Mouse (Mus musculus) layer of hippocampus, postnatal 10 days (tissue): Measurements from ENCODE around the gene Olfr770. TPM values are rescaled to one million over a fixed set of nuclear protein-coding genes. Genes with fewer than 3 reads are reported as not detected.
"Not testable (repeated sequence)": the region's sequence is repeated elsewhere in the genome, so short reads cannot be mapped to it uniquely, and the experiment has no call there.

Experiments used
- DNase-seq, 2 experiments: peaks; one replicate each; pipeline ENCODE4 v3.0.0; 2021; ENCODE audit warnings: low spot score in 2 of 2
- long read RNA-seq: library from polyadenylated mRNA; stranded (forward); transcript quantifications from one replicate; pipeline ENCODE4 v2.0.0, GENCODE M21; 2023
- total RNA-seq, 2 experiments: library from RNA; stranded (reverse); gene quantifications; 2 replicates each; pipeline ENCODE4 v1.2.3; 2021

The Olfr770 gene
- not detected for total RNA-seq
- long read RNA-seq: 0 reads

DNA sequence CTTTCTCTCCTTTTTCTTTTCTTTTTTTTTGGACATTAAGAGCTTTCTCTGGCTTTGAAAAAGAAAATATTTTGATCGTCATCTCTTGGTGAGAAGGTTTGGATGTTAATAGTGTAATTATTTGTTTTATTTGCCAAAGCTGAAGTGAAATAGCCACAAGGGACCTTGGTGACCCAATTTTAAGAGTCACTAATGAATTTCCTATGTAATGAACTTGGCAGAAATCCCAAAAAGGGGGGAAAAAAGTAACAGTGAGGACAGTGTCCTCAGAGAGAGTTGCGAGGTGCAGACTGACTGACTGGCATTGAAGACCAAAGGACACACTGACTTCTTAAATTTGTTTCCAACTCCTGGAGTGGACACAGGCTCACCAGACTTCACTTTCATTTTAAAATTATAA, at the start of gene Olfr770:
Gene Olfr770, minus strand, starts transcription at position 101 of the 400 bp plus-strand sequence.
- no peak for DNase-seq

- not testable (repeated sequence) for DNase-seq
Measured at GRCm38 (mm10) chr10:129187319-129187718, 48.5 kb upstream of the Olfr770 start, which contains the start of gene Olfr773. TSS of gene Olfr773 (minus strand) at chr10:129187419.

- DNase-seq: not testable (repeated sequence)
Measured at GRCm38 (mm10) chr10:129177821-129178220, 39.0 kb upstream of the Olfr770 start, which contains the start of gene Olfr772. TSS of gene Olfr772 (minus strand) at chr10:129177921.

GRCm38 (mm10) chr10:129164651-129165050, 25.9 kb upstream of the Olfr770 start, which contains the start of gene Olfr771:
TSS of gene Olfr771 (minus strand) at chr10:129164751.
- DNase-seq: no peak

DNA sequence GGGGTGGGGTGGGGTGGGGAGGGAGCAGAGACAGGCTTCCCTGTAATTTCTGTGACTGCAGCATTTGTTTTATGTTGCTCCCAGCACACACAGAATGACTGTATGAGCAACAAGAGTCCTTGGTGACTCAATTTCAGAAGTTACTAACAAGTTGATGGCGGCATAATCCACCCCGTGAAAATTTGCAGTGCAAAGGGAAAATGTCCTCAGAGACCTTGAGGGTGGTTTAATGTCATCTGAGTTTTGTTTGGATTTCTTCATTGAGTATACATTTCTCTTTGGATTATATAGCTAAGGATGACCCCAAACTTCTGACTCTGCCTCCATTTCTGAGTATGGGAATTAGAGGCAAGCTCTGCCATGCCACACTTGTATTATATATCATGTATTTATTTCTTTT, 21.0 kb downstream of the Olfr770 start, which contains the start of gene Olfr769:
Gene Olfr769, minus strand, starts transcription at position 101 of the 400 bp plus-strand sequence.
- no peak for DNase-seq

DNA sequence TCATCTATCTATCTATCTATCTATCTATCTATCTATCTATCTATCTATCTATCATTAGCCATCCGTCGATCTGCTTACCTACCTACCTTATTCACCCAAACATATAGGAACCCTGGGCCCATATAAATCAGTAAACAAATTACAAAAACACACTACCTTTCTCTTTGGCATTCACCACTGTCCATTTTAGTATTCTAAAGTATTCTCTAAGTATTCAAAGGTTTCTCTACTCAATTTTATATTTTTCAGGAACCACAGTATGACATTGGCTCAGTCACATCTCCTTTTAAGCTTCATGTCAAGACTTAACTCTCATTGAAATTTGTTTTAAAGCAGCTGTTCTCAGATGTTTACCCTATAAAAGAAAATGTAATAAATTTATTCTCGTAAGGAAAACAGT, 23.7 kb downstream of the Olfr770 start:
- DNase-seq: no peak

GRCm38 (mm10) chr10:129101231-129101630, 37.6 kb downstream of the Olfr770 start:
- no peak for DNase-seq

DNA sequence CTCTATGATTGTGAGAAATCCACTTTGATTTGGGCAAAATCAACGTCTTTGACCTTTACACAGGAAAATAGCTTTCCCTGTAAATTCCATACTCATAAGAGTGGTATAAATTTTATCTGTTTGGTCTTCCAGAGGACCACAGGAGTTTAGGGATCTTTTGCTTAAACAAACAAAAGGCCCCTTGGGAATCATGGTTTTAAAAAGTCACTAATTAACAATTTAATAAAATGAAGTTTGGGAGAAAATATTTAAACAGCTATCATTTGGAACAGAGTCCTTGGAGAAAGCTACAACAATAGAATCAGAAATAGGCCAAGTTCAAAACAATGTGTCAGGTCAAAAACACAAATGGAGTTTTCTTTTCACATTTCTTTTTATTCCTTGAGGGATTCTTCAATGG, 39.5 kb downstream of the Olfr770 start, which contains the start of gene Olfr768:
Gene Olfr768, minus strand, starts transcription at position 101 of the 400 bp plus-strand sequence.
- DNase-seq: no peak

DNA sequence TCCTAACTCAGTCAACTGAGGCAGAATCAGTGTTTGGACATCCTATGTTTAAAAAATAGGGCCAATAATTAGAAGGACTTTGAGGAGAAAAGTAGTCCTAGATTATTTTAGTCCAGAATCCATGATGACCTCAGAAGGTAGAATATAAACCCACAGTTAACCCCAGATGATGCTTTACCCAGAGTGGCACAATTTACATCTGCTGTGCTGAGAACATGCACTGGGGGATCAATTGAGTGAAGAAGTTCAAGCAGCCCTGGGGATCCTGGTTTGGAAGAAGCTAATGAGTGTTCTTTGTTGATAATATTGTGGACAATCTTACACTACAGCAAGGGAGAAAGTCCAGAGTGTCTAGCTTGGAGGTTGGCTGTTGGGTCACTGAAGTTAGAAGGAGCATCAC, 56.0 kb downstream of the Olfr770 start, which contains the start of gene Olfr767:
Gene Olfr767, minus strand, starts transcription at position 101 of the 400 bp plus-strand sequence.
- DNase-seq: not testable (repeated sequence)

Other genes with a start within 250 kb of the Olfr770 start
- 10 to 100 TPM; 23.1 to 24.0 TPM for gene Gdf11, start 247.3 kb downstream of the Olfr770 start, total RNA-seq
- 100 to 1,000 TPM in 1 of 2 experiments, 10 to 100 TPM in 1; 81.7 to 110 TPM for gene Cd63, start 238.0 kb downstream of the Olfr770 start, total RNA-seq
- 1 to 10 TPM; 5.6 to 6.7 TPM for gene Rdh5, start 216.1 kb downstream of the Olfr770 start, total RNA-seq
- 100 to 1,000 TPM; 109 to 123 TPM for gene Bloc1s1, start 215.0 kb downstream of the Olfr770 start, total RNA-seq
- gene Itga7, start 205.2 kb downstream of the Olfr770 start, total RNA-seq: 10 to 100 TPM; 22.2 to 27.4 TPM
- not detected for gene Mettl7b, start 178.0 kb downstream of the Olfr770 start, total RNA-seq
- not detected for gene Olfr9, start 149.6 kb downstream of the Olfr770 start, total RNA-seq
- not detected for gene Olfr763, start 128.2 kb downstream of the Olfr770 start, total RNA-seq
- gene Olfr764-ps1, start 99.1 kb downstream of the Olfr770 start, total RNA-seq: not detected
- not detected for gene Olfr765, start 89.0 kb downstream of the Olfr770 start, total RNA-seq
- not detected for gene Olfr766-ps1, start 70.0 kb downstream of the Olfr770 start, total RNA-seq
- gene Olfr767, start 56.1 kb downstream of the Olfr770 start, total RNA-seq: under 1 TPM in 1 of 2 experiments, not detected in 1; 0.07 TPM
- gene Olfr768, start 39.6 kb downstream of the Olfr770 start, total RNA-seq: not detected
- gene Olfr769, start 21.1 kb downstream of the Olfr770 start, total RNA-seq: not detected
- gene Olfr771, start 25.8 kb upstream of the Olfr770 start, total RNA-seq: not detected
- gene Olfr772, start 38.9 kb upstream of the Olfr770 start, total RNA-seq: not detected
- not detected for gene Olfr773, start 48.4 kb upstream of the Olfr770 start, total RNA-seq
- not detected for gene Olfr774, start 97.2 kb upstream of the Olfr770 start, total RNA-seq
- gene Olfr775, start 109.4 kb upstream of the Olfr770 start, total RNA-seq: not detected
- not detected for gene Olfr776, start 120.1 kb upstream of the Olfr770 start, total RNA-seq
- not detected for gene Olfr777, start 132.5 kb upstream of the Olfr770 start, total RNA-seq
- not detected for gene Olfr780, start 179.1 kb upstream of the Olfr770 start, total RNA-seq
- gene Olfr781, start 189.9 kb upstream of the Olfr770 start, total RNA-seq: not detected
- gene Olfr782, start 209.9 kb upstream of the Olfr770 start, total RNA-seq: not detected
- gene Olfr784, start 245.1 kb upstream of the Olfr770 start, total RNA-seq: under 1 TPM in 1 of 2 experiments, not detected in 1; 0.18 TPM